Mouse (Mus musculus): Measurements from ENCODE around the gene Tmbim1.

DNA sequence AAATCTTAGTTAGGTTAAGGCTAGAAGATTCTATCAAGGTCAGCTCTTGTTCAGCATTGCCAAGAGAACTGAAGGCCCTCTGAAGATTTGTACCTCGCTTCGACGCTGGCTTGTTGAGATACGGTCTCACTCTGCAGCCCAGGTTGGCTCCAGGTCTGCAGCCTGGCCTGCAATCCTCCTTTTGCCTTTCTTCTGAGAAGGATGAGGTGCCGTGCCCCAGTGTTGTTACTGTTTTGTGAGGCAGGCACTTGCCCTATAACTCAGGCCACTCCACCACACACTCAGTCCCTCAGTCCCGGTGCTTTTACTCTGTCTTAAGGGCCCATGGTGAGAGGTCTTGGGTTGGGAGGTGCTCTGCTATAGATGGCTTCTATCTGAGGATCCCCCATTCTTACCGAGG is 3.2 kb downstream of the Tmbim1 start:
- TF ChIP-seq EP300 (IDR thresholded peaks at IDR 0.05) (no peak), CTCF (IDR thresholded peaks at IDR 0.05) (no peak)
